Mouse (Mus musculus) telencephalon, adult 2 months (tissue): ENCODE measurements around the gene Acsf2.

ENCODE experiments used
- DNase-seq: peaks from one replicate; pipeline ENCODE4 v3.0.0-alpha.2; 2011; ENCODE audit warnings: low read depth, low spot score

Gene Acsf2

GRCm38 (mm10) chr11:94548041-94548784, 53.5 kb downstream of the Acsf2 start:
- no peak for DNase-seq

DNA sequence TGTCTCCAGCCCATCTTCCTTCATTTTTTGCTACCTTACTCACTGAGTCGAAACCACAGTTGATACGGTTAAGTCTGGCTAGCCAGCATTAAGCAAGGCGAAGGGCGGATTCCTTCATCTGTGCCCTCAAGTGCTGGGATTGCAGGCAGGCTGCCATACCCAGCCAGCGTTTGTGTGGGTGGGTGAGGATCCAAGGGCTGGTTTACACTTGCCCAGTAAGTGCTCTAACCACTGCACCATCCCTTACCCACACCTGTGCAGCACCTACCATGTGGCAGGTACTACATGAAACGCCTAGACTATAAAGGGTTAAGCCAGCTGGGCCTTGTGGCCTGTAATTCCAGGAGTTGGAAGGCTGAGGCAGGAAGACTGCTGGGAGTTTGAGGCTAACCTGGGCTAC, 54.4 kb downstream of the Acsf2 start:
- DNase-seq, result no peak

- no peak for DNase-seq
These were observed 55.3 kb downstream of the Acsf2 start for GRCm38 (mm10) chr11:94546381-94546780.

DNA sequence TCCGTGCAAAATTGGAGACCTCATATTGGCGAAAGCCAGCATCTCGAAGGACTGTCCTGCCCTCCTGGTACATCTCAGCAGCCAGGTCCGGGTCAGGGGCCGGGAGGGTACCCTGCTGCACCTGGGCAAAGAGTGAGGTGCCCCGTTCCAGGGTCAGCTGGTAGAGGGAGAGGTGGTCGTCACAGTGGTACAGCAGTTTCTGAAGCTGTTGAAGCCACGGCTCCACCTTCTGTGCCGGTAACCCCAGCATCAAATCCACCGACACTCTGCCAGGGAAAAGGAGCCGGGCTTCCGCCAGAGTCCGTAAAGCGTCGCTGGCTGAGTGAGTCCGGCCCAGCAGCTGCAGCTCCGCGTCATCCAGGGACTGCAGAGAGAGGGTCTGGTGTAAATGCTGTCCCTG, 57.2 kb downstream of the Acsf2 start:
- DNase-seq, result no peak

GRCm38 (mm10) chr11:94543932-94544331, 57.7 kb downstream of the Acsf2 start:
- DNase-seq, result no peak

DNA sequence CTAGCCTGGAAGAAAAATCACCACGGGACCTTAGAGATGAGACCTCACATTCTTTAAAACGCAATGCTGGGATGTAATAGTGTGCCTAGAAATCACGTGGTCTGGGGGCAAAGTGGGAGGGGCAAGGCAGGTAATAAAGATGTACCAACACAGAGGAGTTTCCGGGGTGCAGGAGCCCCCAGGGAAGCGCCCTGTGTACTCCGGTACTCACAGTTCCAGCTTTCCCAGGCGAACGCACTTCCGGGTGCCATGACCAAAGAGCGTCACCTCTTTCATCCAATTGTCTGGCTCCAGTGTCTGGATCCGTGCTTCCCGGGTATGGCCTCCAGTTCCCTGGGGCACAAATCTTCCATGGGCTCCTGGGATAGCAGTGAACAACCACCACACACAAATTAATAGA, 58.3 kb downstream of the Acsf2 start:
- DNase-seq, result no peak

DNA sequence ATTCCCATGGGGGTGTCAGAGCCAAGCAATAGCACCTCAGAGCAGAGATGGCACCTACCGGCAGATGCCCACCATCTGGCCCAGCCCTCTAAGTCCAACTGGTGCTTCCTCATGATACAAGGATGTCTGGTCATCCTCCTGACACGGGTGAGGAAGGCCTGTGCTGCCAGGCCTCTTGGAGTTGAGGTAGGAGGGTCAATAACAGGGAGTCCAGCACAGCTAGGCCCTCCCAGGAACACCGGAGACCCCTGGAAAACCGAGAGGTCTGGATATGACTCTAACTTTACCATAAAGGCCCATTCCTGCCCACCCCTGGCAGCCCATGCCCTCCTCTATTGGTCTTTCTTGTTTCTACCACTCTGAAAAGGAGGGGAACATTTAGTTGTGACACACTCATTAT, 59.3 kb downstream of the Acsf2 start:
- DNase-seq, result no peak

DNA sequence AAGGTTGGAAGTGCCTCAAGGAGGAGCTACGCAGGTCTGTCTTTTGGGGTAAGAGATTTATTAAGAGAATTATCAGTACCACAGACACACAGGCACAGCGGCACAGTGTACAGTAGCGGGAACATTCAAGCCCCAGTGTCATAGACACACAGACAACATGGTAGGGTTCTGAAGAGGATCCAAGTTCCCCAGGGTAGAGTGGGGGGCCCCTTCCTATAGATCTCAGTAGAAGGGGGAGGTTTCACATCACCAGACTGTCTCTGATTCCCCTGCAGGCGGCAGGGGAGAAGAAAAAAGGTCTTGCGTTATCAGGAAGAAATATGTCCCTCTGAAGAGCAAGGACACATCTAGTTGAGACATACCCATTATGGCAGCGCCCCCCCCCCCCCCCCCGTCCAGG, 61.9 kb downstream of the Acsf2 start:
- DNase-seq, result no peak

DNA sequence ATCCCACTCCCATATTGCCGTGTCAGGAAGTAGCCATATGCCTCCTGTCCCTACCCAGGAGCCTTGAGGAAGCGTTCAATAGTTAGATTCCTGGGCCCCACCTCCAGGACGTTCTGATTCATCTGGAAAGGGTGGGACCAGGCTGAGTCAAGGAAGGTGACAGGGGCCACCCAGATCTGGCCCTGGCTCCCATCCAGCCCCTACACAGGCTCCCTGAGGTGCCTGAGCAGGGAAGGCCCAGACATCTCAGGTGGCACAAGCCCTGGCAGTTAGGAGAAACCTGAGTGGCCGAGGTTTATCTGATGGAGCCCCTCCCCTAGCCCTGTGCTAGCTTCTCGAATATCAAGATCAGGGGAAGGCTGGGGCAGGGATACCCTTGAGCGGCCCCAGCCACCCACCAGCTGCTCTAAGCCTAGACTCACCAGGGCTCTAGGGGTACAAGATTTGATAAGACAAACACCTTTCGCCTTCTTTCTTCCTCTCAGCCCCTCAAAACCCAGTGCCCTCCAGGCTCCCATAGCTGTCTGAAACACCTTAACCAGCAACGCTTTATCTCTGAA, 62.9 kb downstream of the Acsf2 start:
- DNase-seq, result no peak

- DNase-seq, result peak; percentile 43
These were observed 68.5 kb downstream of the Acsf2 start for GRCm38 (mm10) chr11:94533171-94533570.

DNA sequence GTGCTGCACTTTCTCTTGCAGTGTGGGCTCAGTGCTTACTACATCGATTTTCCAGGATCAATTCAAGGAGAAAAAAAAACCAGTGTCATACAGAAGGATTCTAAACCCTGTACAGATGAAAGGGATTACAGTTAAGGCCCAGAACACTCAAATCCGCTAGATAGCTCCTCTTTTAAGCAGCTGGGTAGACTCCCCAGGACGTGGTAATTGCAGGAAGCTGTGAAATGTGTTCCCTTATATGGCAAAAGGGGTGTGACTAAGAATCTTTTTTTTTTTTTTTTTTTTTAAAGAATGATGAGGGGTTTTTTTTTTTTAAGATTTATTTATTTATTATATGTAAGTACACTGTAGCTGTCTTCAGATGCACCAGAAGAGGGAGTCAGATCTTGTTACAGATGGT, 72.8 kb downstream of the Acsf2 start:
- DNase-seq, result no peak

DNA sequence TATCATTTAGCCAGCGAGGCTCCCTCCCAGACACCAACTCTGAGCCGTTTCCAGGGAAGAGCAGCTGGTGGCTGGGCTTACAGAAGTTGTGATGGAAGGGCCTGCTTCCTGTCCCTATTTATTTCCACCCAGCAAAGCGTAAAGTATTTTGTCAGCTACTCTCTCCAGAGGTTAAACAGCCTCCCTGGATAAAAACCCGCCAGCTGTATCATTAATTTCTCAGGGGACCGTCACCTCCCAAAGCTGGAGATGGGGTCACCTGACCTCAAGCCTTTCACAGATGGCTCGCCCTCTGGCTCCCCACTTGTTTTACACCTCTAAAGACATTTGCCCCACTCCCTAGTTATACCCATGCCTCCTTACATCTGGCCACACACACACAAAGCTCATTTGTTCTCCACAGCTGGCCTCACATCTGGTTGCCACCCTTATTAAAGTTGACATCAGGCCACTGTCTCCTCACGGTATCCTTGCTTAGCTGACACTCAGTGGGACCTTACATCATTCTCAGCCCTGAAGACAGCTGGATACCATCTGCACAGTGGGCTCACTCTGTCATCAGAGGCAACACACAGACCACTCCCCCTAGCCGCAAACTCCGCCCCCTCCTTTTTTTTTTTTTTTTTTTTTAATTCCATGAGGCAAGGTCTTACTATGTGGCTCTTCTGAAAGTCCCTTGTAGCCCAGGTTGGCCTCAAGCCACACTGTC, 75.3 kb downstream of the Acsf2 start:
- no peak for DNase-seq

DNA sequence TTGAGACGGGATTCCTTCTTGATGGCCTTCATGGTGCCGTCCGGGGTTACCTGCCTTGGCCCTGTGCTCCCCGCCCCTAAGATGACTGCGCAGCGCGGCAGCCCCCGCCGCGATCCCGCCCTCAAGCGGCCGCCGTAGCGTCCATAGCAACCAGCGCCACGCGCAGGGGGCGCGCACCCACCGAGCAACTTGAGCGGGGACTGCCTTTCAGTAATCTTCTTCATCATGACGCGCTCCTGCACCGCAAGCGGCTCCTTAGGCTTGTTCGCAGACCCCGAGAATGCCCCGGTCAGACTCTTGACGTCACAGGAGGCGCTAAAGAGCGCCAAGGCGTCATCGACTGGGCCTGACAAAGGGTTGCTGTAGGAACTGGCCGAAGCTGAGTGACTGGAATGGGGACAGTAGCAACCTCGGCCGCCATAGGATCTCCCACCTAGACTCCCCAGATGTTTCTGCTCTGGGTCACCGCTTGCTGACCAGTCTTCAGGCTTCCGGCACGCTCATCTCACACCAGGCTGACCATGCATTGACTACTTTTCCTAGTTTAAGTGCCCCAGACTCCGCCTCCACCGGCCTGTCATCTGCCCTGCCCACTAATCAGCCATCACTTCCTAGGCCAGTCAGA, 80.3 kb downstream of the Acsf2 start, which contains the start of gene Mycbpap:
Gene Mycbpap (minus strand): TSS at position 524 of the 625 bp plus-strand sequence.
- no peak for DNase-seq

DNA sequence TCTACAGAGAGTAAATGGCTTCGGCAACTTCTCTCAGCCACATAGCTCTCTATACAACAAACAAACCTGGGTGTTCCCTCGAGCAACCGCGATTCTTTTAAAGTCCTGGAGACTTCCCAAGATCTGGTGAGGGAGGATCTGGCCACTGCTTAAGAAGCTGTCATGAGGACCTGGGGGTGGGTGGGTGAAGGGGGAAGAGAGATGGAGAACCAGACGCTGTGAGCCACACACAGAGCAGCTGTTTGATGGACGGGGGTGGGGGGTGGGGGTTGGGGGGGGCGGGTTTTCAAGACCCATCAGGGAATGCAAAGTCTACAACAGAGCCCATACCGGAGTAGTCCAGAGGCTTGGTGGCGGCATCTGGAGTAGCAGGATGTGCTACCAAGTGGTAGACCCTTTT, 88.2 kb downstream of the Acsf2 start:
- no peak for DNase-seq

DNA sequence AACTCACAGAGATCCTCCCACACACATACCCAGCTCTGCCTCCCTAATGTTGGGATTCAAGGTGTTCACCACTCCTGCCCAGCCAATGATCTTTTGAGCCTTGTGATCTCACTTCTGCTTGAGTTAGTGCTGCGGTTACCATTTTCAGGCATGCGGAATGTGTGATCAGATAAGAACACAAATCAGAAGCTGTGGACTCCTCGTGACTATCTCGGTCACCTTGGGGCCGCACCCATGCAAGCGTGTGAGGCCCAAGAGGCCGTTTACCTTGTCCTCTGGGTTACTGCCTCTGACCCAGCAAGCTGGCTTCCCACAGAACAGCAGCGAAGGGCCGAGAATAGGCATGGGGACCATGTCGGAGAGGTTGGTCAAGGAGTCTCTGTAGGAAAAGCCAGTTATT, 92.7 kb downstream of the Acsf2 start:
- DNase-seq, result no peak
